Mouse (Mus musculus) c-Kit-positive CD71-positive TER-119-negative erythroid progenitor cells, embryonic 14.5 days (primary cell): ENCODE data around the gene Sema6c.
A peak's percentile ranks its signal among the peaks of the same experiment; 100 is the strongest.
"Not testable (repeated sequence)": the region's sequence is repeated elsewhere in the genome, so short reads cannot be mapped to it uniquely, and the experiment has no call there.

Source experiments
- DNase-seq: peaks from one replicate; pipeline ENCODE4 v3.0.0-alpha.2; 2013; ENCODE audit warnings: low read depth

Gene Sema6c

GRCm38 (mm10) chr3:95186100-95186499, 25.8 kb downstream of the Sema6c start:
- no peak for DNase-seq

- DNase-seq = no peak
These were observed 26.6 kb downstream of the Sema6c start for GRCm38 (mm10) chr3:95186888-95187287.

DNA sequence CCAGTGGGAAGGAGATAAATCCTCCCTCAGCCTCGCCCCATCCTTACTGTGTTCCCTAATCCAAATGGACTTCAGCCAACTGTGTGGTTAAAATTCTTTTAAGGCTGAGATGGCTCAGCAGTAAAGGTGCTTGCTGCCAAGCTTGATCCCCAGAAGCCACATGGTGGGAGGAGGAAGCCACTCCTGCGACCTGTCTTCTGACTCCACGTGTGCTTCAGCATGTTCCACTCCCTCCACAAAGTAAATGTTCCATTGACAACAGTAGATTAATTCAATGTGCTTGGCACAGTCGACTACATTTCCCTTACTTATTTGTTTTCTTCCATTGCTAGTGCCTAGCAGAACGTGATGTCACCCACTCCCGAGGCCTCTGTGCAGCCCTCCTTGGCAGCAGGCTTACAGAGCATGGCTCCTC, 34.5 kb downstream of the Sema6c start:
- no peak for DNase-seq

DNA sequence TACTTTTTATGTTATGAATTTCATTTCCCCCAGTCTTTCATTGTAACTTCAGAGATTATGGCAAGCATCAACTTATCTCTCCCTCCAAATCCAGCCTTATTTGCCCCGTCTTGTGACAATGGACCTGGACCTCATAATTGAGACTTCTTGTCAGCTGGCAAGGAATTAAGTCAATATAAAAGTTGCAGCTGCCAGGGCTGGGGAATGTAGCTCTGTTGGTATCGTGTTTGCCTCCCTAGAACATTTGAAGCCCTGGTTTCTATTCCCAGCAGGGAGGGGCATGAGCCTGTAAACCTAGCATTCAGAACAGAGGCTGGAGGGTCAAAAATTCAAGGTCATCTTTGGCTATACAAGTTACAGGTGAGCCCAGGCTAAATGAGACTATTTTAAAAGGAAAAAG, 35.5 kb downstream of the Sema6c start:
- no peak for DNase-seq

- no peak for DNase-seq
These were observed 38.8 kb downstream of the Sema6c start for GRCm38 (mm10) chr3:95199101-95199500.

GRCm38 (mm10) chr3:95200132-95200531, 39.9 kb downstream of the Sema6c start:
- no peak for DNase-seq

- DNase-seq = no peak
These were observed 40.3 kb downstream of the Sema6c start for GRCm38 (mm10) chr3:95200562-95200961.

- no peak for DNase-seq
These were observed 43.6 kb downstream of the Sema6c start for GRCm38 (mm10) chr3:95203880-95204279.

- DNase-seq = no peak
These were observed 48.0 kb downstream of the Sema6c start for GRCm38 (mm10) chr3:95208286-95208685.

GRCm38 (mm10) chr3:95210585-95210984, 50.3 kb downstream of the Sema6c start:
- DNase-seq = no peak

DNA sequence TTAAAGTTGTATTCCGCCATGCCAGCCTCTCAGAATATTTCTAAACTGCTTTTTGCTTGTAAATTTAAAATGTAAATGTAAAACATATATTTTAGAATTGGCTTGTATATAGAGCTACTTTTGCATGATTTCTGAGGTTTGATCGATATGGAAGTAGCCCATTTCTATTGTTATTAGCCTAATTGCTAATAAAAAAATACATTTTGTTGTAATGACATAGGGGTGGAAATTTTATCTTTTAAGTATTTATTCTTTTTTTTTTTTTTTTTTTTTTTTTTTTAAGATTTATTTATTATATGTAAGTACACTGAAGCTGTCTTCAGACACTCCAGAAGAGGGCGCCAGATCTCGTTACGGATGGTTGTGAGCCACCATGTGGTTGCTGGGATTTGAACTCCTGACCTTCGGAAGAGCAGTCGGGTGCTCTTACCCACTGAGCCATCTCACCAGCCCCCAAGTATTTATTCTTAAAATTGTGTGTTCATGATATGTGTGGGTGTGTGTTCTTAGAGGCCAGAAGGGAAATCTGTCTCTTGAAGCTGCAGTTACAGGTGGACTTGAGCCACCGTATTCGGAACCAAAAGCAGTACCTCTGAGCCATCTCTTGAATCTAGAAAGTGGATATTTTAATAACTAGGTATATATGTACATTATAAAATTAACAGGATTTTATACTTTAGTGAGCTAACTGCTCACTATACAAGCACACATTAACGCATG, 52.8 kb downstream of the Sema6c start:
- not testable (repeated sequence) for DNase-seq

DNA sequence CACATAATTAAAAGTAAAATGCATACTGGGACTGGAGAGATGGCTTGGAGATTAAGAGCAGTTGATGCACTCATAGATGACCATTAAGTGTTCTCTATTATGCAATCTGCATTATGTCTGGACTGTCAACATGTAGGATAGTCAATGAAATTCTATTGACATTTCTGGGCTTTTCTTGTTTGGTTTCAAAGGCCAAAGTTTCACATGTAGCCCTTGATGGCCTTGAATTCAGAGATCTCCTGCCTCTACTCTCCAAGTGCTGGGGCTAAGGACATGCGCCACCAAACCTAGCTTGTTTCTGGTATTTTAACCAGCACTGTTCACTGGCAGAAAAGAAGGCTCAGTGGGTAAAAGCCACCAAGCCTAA, 53.3 kb downstream of the Sema6c start:
- DNase-seq = no peak

- DNase-seq = no peak
These were observed 56.5 kb downstream of the Sema6c start for GRCm38 (mm10) chr3:95216655-95217254.

DNA sequence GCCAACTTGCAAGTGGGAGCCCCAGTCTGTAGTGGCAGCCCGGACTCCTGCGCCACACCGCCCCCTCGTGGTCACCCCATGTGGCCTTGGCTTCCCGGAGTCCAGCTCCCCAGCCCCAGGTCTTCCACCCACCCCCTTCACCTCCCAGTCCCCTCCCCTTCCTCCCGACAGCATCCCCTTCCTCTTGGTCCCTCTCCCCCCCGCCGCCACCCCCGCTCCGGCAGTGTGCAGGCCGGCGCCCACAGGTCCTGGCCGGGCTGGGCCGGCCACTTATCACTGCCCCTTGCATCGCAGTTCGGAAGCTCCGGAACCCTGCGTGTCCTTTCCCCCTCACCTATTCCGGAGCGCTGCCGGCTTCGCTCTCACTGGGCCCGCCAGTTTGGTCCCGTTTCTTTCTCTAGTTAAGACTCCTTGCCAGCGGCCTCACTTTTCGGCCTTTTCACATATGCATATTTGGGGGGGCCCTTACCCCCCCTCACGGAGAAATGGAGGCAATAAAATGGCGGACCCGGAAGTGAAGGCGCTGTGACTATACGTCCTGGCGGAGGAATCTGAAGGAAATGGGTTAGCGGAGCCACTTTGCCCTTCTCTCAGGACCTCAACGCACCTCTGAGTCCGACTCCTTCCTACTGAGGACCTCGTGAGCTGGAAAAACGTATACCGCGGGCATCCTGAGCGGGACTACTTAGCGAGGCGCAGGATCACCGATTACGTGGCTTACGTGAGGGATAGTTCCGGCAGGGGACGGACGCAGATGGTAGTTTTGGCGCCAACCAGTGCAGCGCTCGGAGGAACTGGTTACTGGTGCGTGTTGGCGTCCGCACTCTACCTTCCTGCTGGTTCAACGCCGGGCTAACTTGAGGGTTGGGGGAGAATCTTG, 57.2 kb downstream of the Sema6c start, which contains the start of gene Gabpb2:
TSS of gene Gabpb2 (minus strand) at position 662 of the 880 bp plus-strand sequence.
- DNase-seq = peak; percentile 85

- peak; percentile 59 for DNase-seq
These were observed 58.3 kb downstream of the Sema6c start for GRCm38 (mm10) chr3:95218466-95219137.

DNA sequence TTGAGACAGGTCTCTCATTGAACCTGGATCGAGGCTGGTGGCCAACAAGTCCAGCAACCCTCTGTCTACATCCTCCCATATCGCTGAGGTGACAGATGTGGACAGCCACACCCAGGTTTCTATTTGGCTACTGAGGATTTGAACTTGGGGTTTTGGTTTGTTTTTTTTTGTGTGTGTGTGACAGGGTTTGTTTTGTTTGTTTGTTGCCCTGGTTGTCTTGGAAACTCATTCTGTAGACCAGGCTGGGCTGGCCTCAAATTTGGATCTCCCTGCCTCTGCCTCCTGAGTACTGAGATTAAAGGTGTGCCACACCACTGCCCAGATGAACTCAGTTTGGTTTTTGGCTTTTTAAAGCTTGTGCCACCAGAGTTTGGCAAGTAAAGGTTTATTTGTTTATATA, 62.8 kb downstream of the Sema6c start:
- DNase-seq = no peak
